Mouse (Mus musculus) E14TG2a.4 (cell line): ENCODE data around the gene Gng2.

Experiments
- H3K27me3 ChIP-seq: 2 replicates; pipeline ENCODE4 v1.6.1; 2014; ENCODE audit warnings: low read length, control low read depth; ENCODE audit not compliant: insufficient read depth
- H3K36me3 ChIP-seq: 2 replicates; pipeline ENCODE4 v1.6.1; 2014; ENCODE audit warnings: low read length, control low read depth; ENCODE audit not compliant: insufficient read depth
- H3K4me1 ChIP-seq: replicated peaks from 2 replicates; pipeline ENCODE4 v1.6.1; 2014; ENCODE audit warnings: low read depth, low read length, control low read depth
- H3K4me3 ChIP-seq: replicated peaks from 2 replicates; pipeline ENCODE4 v1.5.1; 2014; ENCODE audit warnings: mild to moderate bottlenecking, low read length
- H3K9me3 ChIP-seq: 2 replicates; pipeline ENCODE4 v1.6.1; 2014; ENCODE audit warnings: low read length, control low read depth
- CTCF ChIP-seq: conservative IDR thresholded peaks from 2 replicates; pipeline ENCODE4 v1.5.1; 2014; ENCODE audit warnings: low read length
- NANOG ChIP-seq: IDR thresholded peaks from 2 replicates; pipeline ENCODE4 v1.6.1; 2014; ENCODE audit warnings: borderline replicate concordance, low read length, mixed read lengths
- POU5F1 ChIP-seq: IDR thresholded peaks from 2 replicates; pipeline ENCODE4 v1.6.1; 2014; ENCODE audit warnings: low read length, borderline replicate concordance

Gng2 gene

DNA sequence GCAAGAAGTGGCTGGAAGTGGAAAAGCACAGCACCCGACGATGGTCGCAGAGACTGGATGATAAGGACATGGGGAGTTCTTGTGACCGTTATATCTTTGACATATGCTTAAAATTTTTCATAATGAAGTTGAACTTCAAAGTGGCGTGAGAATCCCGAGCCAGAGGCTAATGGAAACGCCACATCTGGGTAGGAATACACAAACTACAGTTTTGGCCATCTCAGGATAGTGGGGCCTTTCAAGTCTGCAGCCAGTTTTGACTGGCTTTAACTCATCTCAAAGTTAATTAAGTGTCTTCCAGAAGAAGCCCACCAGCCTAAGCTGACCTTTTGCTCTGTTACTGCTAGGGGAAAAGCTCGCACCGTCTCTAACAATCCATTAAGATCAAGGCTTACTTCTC, 17.6 kb downstream of the Gng2 start:
- no peak for TF ChIP-seq NANOG
- TF ChIP-seq POU5F1: no peak
- no peak for TF ChIP-seq CTCF
- H3K4me3 ChIP-seq: no peak overlapping the region
- H3K9me3 ChIP-seq: no peaks in the 10 kb centered on the region
- H3K4me1 ChIP-seq: peaks cover 23% of the 10 kb centered on the region
- peaks cover 29% of the 10 kb centered on the region for H3K36me3 ChIP-seq
- H3K27me3 ChIP-seq: no peaks in the 10 kb centered on the region

DNA sequence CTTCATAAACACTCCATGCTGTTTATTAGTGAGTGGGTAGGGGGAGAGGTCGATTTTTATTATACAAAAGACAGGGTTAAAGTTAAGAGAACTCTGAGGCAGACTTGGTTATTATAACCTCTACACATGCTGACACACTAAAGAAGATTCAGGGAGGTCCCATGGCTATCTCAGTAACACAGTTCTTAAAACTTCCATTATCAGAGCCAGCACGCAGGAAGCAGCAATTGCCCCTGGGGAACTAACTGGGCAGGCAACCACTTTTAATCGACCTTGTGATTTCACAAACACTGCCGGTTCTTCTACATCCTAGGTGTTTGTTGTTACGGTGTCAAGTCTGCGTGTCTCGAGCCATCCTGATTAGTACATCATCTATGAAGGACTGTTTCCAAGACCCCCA, 22.4 kb downstream of the Gng2 start:
- no peak overlapping the region for H3K4me3 ChIP-seq
- no peaks in the 10 kb centered on the region for H3K9me3 ChIP-seq
- H3K4me1 ChIP-seq: no peaks in the 10 kb centered on the region
- peaks cover 30% of the 10 kb centered on the region for H3K36me3 ChIP-seq
- no peak for TF ChIP-seq POU5F1
- no peak for TF ChIP-seq NANOG
- no peak for TF ChIP-seq CTCF
- no peaks in the 10 kb centered on the region for H3K27me3 ChIP-seq

DNA sequence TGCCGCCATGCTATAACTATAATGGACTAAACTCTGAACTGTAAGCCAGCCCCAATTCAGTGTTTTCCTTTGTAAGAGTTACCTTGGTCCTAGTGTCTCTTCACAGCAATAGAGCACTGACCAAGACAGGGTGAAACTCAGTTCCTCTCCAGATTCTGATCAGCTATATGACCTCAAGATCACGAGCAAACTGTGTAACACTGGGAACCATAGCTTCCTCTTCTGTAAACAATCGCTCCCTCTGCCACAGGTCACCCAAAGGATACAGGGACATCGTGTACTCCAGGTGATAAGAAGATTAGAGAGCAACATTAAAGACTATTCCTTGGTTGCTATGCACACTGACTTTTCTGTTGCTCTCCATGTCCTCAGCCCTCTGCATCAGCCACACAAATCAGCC, 26.6 kb downstream of the Gng2 start:
- Histone ChIP-seq H3K4me3 (no peak overlapping the region), H3K9me3 (no peaks in the 10 kb centered on the region), H3K36me3 (peaks cover 11% of the 10 kb centered on the region), H3K4me1 (peaks cover 3% of the 10 kb centered on the region), H3K27me3 (no peaks in the 10 kb centered on the region)
- TF ChIP-seq CTCF: no peak
- no peak for TF ChIP-seq NANOG
- no peak for TF ChIP-seq POU5F1

DNA sequence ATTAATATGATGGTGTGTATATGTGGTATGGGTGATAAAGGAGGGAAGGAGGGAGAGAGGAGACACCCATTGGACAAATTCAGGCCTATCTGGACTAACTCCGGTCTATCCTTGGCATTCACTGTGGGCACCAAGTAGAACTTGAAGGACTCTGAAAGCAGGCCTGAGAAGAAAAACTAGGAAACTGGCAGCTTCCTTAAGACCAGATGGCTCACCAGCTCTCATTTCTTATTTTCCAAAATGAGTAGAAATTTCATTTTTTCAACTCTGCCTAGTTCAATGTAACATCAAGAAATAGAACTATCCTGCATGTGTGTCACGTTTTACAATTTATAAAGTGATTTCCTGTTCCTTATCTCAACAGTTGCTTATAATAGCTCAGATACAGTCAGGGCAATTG, 28.0 kb downstream of the Gng2 start:
- TF ChIP-seq NANOG (no peak), CTCF (no peak), POU5F1 (no peak)
- Histone ChIP-seq H3K36me3 (peaks cover 11% of the 10 kb centered on the region), H3K4me3 (no peak overlapping the region), H3K27me3 (no peaks in the 10 kb centered on the region), H3K9me3 (no peaks in the 10 kb centered on the region), H3K4me1 (peaks cover 17% of the 10 kb centered on the region)

DNA sequence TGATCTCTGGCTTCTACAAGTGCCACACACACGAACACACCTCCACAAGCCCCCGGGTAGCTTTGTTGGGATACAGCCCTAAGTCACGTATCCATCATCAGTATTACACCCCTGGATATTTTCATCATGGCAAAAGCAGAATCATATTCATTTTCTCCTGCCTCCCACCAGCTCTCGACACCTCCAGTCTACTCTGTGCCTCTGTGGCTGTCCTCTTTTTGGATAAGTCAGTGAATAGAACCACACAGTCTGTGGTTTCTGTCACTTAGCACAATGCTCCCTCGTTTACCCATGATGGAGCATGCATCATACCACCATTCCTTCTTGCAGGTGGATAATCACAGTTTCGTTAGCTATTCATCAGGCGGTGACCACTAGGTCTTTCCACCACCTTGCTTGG, 31.2 kb downstream of the Gng2 start:
- peaks cover 15% of the 10 kb centered on the region for H3K36me3 ChIP-seq
- TF ChIP-seq CTCF (no peak), POU5F1 (no peak), NANOG (no peak)
- no peaks in the 10 kb centered on the region for H3K27me3 ChIP-seq
- H3K4me3 ChIP-seq: no peak overlapping the region
- H3K9me3 ChIP-seq: no peaks in the 10 kb centered on the region
- peaks cover 18% of the 10 kb centered on the region for H3K4me1 ChIP-seq

DNA sequence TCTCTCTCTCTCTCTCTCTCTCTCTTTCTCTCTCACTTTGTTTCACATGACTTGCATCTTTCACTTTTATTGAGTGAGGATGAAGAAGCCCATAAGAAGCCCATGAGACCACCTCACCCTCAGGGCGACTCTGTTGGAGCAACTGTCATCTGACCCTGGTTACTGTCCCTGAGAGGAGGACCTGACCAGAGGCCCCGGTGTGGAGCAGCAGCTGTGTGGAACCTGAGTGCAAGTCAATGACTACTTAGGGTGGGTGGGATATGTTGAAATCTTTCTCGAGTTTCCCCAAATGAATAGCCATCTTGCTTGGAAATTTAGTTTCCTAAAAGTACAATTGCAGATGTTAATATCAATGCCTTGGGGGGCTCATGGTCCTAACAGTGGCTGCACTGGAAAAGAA, 34.7 kb downstream of the Gng2 start:
- Histone ChIP-seq H3K4me3 (no peak overlapping the region), H3K4me1 (peaks cover 18% of the 10 kb centered on the region), H3K36me3 (peaks cover 3% of the 10 kb centered on the region; the same call in 1 of the 2 replicates), H3K9me3 (no peaks in the 10 kb centered on the region), H3K27me3 (no peaks in the 10 kb centered on the region)
- TF ChIP-seq POU5F1: no peak
- no peak for TF ChIP-seq NANOG
- TF ChIP-seq CTCF: no peak

DNA sequence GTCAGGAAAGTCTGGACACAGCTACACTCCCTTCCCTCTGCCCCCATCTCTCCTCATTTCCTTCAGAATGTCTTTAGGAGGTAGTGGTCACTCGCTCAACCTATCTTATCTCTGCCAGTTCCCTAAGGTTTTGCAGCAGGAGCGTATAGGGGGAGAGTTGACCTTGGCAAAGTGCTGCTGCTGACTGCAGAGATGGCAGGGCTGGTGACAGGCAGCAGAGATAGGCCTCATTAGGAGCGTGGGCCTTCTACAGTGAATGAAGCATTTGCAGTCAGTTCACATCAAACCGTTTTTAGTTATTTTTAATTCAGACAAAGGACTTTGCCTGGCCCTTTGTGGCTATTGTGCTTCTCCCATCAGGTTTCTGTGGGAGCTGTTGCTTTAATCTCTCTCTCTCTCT, 35.1 kb downstream of the Gng2 start:
- Histone ChIP-seq H3K4me3 (no peak overlapping the region), H3K36me3 (peaks cover 3% of the 10 kb centered on the region; the same call in 1 of the 2 replicates), H3K9me3 (no peaks in the 10 kb centered on the region), H3K27me3 (no peaks in the 10 kb centered on the region), H3K4me1 (peaks cover 18% of the 10 kb centered on the region)
- TF ChIP-seq POU5F1 (no peak), NANOG (no peak), CTCF (no peak)

DNA sequence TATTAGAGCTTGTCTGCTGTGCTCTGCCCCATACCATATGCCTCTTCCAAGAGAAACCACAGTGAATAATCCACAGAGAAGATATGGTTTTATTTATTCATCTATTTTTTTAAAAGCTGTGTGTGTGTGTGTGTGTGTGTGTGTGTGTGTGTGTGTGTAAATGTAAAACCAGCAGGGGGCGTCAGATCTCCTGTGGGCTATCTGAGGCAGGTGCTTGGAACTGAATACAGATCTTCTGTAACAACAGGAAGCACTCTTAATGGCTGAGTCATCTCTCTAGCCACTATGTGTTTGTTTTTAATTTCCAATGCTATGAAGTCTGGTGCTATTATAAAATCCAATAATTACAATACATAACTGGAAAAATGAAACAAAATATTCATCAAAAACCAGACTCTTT, 37.4 kb downstream of the Gng2 start:
- Histone ChIP-seq H3K27me3 (no peaks in the 10 kb centered on the region), H3K9me3 (no peaks in the 10 kb centered on the region), H3K4me1 (peaks cover 18% of the 10 kb centered on the region), H3K36me3 (peaks cover 6% of the 10 kb centered on the region; the same call in 1 of the 2 replicates), H3K4me3 (no peak overlapping the region)
- TF ChIP-seq CTCF (0 out of 2 replicates have a peak, but pooled peaks have one; percentile 4), POU5F1 (no peak)

DNA sequence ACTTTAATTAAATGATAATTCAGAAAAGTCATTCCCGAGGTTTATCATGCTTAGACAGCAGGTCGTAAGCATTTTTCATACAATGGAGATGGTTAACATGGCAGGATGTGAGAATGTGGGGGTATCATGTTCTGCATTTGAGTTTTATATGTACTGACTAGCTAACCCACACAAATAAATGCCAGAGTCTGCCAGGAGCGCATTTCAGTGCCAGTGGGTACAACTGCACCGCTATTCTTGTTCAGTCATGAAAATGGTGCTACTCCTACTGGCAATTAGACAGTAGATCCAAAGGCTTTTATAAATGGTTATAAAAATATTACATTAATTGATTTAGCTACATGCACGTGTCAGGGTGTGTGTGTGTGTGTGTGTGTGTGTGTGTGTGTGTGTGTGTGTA, 38.9 kb downstream of the Gng2 start:
- Histone ChIP-seq H3K36me3 (peaks cover 9% of the 10 kb centered on the region; the same call in 1 of the 2 replicates), H3K27me3 (no peaks in the 10 kb centered on the region), H3K4me1 (peaks cover 11% of the 10 kb centered on the region), H3K4me3 (no peak overlapping the region), H3K9me3 (no peaks in the 10 kb centered on the region)
- TF ChIP-seq POU5F1: no peak
- no peak for TF ChIP-seq NANOG
- no peak for TF ChIP-seq CTCF

DNA sequence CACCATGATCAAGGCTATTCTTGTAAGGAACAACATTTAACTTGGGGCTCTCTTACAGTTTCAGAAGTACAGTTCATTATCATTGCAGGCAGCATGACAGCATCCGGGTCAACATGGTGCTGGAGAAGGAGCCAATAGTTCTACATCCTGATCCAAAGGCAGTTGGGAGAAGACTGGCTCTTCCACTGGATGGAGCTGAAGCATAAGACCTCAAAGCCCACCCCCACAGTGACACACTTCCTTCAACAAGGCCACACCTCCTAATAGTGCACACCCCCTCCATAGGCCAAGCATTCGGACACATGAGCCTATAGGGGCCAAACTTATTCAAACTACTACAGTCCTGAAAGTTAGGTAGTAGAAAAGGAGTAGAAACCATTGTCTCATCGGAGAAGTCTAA, 42.3 kb downstream of the Gng2 start:
- TF ChIP-seq CTCF: no peak
- TF ChIP-seq POU5F1: no peak
- TF ChIP-seq NANOG: no peak
- Histone ChIP-seq H3K9me3 (no peaks in the 10 kb centered on the region), H3K4me1 (peaks cover 15% of the 10 kb centered on the region), H3K27me3 (no peaks in the 10 kb centered on the region), H3K36me3 (peaks cover 16% of the 10 kb centered on the region), H3K4me3 (no peak overlapping the region)
